Mouse (Mus musculus): ENCODE results near the gene Fgd2.
A peak's percentile ranks its signal among the peaks of the same experiment; 100 is the strongest.
"Not testable (repeated sequence)": the region's sequence is repeated elsewhere in the genome, so short reads cannot be mapped to it uniquely, and the experiment has no call there.

The Fgd2 gene

GRCm38 (mm10) chr17:29363109-29363508 lies 2.4 kb downstream of the Fgd2 start:
- DNase-seq (ENCODE audit: low spot score): no peak

GRCm38 (mm10) chr17:29365105-29365621 lies 4.4 kb downstream of the Fgd2 start:
- no peak for DNase-seq (ENCODE audit: low spot score)

GRCm38 (mm10) chr17:29368726-29369125 lies 8.0 kb downstream of the Fgd2 start:
- DNase-seq (ENCODE audit: low spot score): no peak

- DNase-seq (ENCODE audit: low spot score): peak; percentile 93
These were observed 10.4 kb downstream of the Fgd2 start for GRCm38 (mm10) chr17:29370984-29371723.

GRCm38 (mm10) chr17:29375871-29376270 lies 15.2 kb downstream of the Fgd2 start:
- peak; percentile 56 for DNase-seq (ENCODE audit: low spot score)

GRCm38 (mm10) chr17:29378056-29378455 lies 17.3 kb downstream of the Fgd2 start:
- DNase-seq (ENCODE audit: low spot score): no peak

- DNase-seq (ENCODE audit: low spot score): no peak
These were observed 19.5 kb downstream of the Fgd2 start for GRCm38 (mm10) chr17:29380241-29380640.

- peak; percentile 73 for DNase-seq (ENCODE audit: low spot score)
These were observed 20.8 kb downstream of the Fgd2 start for GRCm38 (mm10) chr17:29381472-29381871.

- DNase-seq (ENCODE audit: low spot score): no peak
These were observed 21.7 kb downstream of the Fgd2 start for GRCm38 (mm10) chr17:29382417-29382816.

GRCm38 (mm10) chr17:29383923-29384322 lies 23.2 kb downstream of the Fgd2 start:
- no peak for DNase-seq (ENCODE audit: low spot score)

- peak; percentile 37 for DNase-seq (ENCODE audit: low spot score)
These were observed 24.2 kb downstream of the Fgd2 start for GRCm38 (mm10) chr17:29384850-29385438.

- no peak for DNase-seq (ENCODE audit: low spot score)
These were observed 25.0 kb downstream of the Fgd2 start for GRCm38 (mm10) chr17:29385746-29386145.

- no peak for DNase-seq (ENCODE audit: low spot score)
These were observed 28.3 kb downstream of the Fgd2 start for GRCm38 (mm10) chr17:29388978-29389377.

- DNase-seq (ENCODE audit: low spot score): no peak
These were observed 30.6 kb downstream of the Fgd2 start for GRCm38 (mm10) chr17:29391280-29391679.

GRCm38 (mm10) chr17:29393335-29394089 lies 32.8 kb downstream of the Fgd2 start:
- no peak for DNase-seq (ENCODE audit: low spot score)

GRCm38 (mm10) chr17:29394106-29394760 lies 33.5 kb downstream of the Fgd2 start:
- no peak for DNase-seq (ENCODE audit: low spot score)

GRCm38 (mm10) chr17:29394761-29395160 lies 34.0 kb downstream of the Fgd2 start:
- not testable (repeated sequence) for DNase-seq (ENCODE audit: low spot score)

GRCm38 (mm10) chr17:29395381-29395780 lies 34.7 kb downstream of the Fgd2 start:
- no peak for DNase-seq (ENCODE audit: low spot score)

- DNase-seq (ENCODE audit: low spot score): no peak
These were observed 35.5 kb downstream of the Fgd2 start for GRCm38 (mm10) chr17:29396056-29396799.

- peak; percentile 80 for DNase-seq (ENCODE audit: low spot score)
These were observed 36.1 kb downstream of the Fgd2 start for GRCm38 (mm10) chr17:29396821-29397242.

Data from urinary bladder, postnatal 14 days (tissue).